Mouse (Mus musculus) liver, adult 10 weeks (tissue): ENCODE measurements around the gene Zfp382. TPM values are rescaled to one million over a fixed set of nuclear protein-coding genes. Genes with fewer than 3 reads are reported as not detected.

Source experiments
- polyA plus RNA-seq: library from polyadenylated mRNA; stranded (reverse); fragments of 350-450 nt; fragmentation: Illumina TruSeq; extraction: RNeasy Lipid Tissue Mini Kit (QIAGEN cat#74804); gene quantifications from one replicate; pipeline ENCODE4 v1.2.3, GENCODE M21; 2014; ENCODE audit warnings: low read depth, low replicate concordance

Gene Zfp382
- not detected for polyA plus RNA-seq

DNA sequence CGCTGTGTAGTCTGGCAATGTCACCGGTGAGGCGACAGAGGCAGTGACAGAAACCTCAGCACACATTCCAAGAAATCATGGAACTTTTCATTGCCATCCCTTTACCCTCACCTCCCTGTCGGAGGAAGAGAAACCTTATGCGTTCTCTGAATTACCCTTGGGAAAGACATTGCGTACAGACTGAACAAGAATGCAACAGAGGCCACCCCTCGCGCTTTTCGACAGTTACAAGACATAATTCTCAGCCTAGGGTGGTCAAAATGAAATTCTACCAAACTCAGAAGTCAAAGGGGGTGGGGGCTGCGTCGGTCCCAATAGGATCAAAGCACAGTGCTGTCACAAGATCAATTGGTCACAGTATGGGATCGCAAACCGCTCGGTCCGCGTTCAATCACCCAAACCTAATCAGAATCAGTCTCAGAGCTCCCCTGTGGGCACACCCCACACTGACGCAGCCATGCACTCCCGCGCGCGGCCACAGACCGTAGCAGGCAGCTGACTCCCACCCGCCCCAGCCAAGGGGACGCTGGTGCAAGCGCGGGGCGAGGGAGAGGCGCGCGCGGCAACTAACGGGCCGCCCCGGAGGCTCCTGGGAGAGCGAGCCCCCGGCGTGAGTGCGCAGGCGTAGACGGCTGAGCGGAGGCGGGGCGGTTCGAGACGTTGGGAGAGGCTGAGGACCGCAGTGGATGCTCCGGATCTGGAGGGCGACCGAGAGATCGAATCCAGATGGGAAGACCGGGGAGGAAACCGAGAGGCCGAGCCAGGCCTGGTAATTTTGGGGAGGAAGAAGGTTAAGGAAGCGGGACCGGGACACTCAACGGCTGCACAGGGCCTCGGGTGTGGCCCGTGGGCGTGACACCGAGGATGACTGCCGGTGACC is at the start of gene Zfp382:
Gene Zfp382 (plus strand): TSS at position 635 of the 880 bp plus-strand sequence.

DNA sequence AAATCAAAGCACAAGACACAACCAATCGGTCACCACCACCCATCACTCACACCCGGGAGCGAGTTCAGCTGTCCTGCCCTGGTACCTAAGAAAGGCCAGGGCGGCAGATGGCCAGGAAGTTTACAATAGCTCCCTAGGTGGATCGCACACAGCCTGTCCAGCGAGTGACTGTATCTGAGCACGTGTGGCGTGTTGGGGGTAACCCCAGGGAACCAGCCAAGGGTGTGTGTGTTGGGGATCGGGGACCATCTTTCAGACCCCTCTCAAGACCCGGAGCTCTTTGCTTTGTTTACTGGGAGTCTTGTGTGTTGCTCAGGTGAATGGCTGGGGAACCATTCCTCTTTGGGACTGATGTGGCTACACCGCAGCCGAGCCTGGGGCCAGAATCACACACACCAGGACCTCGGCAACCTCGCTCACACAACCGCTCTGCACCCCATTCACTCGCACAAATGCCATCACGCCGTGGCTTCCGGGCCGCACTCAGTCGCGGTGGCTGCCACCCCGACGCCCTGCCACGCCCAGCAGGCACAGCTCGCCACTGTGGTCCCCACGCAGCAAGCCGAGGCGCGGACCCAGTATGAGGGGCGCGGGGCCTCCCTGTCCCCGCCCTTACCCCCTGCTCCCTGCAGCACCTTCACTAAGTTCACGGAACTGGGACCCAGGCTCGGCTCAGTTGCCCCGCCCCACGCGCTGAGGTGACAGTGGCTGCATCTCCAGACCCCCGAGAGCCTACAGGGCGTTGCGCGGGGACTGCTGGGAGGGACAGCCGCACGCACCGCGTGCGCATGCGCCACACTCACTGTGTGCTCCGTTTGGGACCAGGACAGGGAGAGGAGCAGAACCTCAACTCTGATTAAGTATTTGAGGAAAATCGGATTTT is 49.4 kb upstream of the Zfp382 start, which contains the start of gene Zfp82:
Gene Zfp82 (minus strand): TSS at position 755 of the 883 bp plus-strand sequence.

DNA sequence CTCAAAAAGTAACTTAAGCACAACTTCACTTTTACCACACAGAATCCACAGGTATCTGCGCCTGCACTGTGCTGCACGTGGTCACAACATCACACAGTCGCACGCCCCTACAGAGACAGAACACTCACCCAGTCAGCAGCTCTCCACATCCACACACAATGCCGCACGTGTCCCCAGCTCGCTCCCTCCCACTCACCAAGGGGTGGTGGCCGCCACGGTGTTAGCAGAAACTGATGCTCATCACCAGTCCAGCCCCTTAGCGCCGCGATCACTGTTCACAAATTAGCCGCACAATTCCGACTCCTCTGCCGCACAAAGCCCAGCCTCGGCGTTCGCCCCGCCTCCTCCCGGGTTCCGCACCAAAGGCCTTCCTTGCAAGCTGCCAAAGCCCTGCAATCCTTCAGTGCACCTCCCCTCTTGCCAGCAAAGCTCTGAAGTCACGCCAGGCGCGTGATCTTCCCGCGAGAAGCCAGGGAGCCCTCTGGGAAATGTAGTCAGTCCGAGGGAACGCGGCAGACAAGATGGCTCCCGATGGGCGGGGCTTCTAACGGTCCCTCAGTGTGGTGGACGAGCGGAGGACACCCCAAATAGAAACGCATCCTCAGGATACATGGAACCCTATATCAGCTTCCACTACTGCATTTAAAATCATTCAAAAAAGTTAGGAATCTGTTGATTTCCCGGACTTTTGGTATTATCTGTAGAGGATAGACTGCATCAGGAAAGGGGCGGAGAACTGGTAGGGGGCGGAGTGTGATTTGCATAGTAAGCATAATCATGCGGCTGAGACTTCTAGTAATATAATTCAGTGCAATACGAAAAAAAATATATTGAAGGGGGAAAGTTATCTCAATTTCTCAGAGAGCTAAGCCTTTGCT is 31.4 kb upstream of the Zfp382 start, which contains the start of the genes Gm26920 and Zfp566:
Gene Gm26920 (minus strand): TSS at position 319 of the 878 bp plus-strand sequence.
Gene Zfp566 (minus strand): TSS at position 436 of the 878 bp plus-strand sequence.

DNA sequence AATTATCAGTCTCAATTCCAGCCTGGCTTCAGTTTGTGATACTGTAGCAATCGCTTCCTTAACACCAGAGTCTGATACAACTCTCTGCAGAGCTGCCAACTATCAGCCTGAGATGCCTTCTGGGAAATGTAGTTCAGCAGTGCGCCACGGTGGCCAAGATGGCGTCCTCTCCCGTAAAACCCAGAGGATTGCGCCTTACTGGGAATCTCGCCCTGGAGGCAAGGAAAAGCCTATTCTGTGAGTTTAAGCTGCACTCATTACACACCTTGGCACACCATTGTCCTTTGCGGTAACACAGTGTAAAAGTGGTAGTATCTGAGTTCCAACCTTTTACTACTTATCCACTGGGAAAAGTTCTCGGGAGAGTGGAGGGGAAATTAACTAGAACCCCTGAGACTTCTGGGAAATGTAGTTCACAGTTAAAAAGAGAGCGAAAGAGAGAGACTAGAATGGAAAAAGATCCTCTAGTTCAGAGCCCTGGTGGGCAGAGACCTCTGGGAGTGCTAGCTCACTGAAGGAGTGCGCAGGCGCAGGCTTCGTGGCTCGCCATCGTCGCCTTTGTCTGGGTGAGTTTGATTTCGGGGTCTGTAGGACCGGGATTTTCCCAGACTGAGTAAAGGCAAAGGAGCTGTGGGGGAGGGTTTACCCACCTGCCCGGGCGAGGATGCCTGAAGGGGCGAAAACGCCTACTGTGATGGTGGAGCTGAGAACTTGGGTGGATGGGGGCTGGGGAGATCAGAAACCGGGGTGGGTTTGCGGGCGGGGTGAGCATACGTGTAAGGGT is 26.9 kb upstream of the Zfp382 start, which contains the start of gene Zfp260:
Gene Zfp260 (plus strand): TSS at position 132 of the 784 bp plus-strand sequence.

DNA sequence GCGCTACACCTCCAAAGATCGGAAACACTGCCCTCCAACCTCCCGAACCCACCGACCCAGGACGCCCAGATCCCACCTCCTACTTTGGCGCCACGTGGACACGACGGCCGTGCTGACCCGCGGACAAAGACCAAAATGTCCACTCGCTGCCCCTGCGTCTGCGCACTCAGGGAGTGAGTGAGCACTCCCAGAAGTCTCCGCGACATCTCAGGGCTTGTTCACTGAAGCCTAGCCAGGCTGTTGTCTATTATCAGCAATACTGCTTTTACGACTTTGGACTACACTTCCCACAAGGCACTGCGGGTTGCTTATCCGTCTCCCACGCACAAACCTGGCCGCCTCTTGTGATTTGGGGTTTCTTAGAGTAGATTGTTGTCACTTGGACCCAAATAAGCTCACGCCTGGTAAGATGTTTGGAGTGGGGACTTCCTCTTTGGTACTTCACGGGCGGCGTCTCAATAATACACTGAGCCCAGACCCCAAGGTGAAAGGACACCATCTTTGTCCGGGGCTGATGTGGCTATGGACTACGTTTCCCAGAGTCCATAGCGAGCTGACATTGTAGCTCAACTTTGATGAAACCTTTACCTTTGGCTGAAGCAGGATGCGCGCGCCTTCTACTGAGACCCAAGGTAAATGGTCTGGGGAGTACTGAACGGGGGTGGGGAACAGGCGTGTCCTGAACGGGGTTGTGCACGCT is 48.0 kb downstream of the Zfp382 start, which contains the start of gene Zfp146:
Gene Zfp146 (minus strand): TSS at position 168 of the 700 bp plus-strand sequence.

DNA sequence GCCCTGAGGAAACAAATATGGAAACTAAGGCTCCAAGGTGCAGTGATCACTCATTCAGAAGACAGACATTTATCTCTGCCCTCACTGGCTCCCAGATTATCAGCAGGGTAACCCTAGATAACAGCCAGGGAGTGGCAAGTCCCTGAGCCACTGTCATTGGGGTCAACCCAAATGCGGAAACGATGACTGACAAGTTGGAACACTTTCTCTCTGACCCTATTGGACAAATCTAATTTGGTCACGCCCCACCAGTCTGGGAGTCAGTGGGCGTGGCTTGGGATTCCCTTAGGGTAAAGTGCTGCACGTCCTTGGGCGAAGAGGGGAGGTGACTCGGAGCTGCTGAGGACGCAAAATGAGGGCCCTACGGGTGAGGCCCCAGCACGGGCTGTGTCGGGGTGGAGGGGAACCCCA is 62.1 kb downstream of the Zfp382 start, which contains the start of gene Cox7a1:
Gene Cox7a1 (plus strand): TSS at position 266 of the 411 bp plus-strand sequence.

Other genes starting within 250 kb of the Zfp382 start
- 2.3 TPM for gene Zfp27, start 215.4 kb upstream of the Zfp382 start, polyA plus RNA-seq
- gene Zfp383, start 213.7 kb upstream of the Zfp382 start, polyA plus RNA-seq, result 5.3 TPM
- gene Zfp74, start 167.9 kb upstream of the Zfp382 start, polyA plus RNA-seq, result 3.9 TPM
- gene Zfp568, start 138.0 kb upstream of the Zfp382 start, polyA plus RNA-seq, result 4.3 TPM
- gene Zfp14, start 70.6 kb upstream of the Zfp382 start, polyA plus RNA-seq, result 1.3 TPM
- not detected for gene Zfp82, start 49.0 kb upstream of the Zfp382 start, polyA plus RNA-seq
- not detected for gene Gm26920, start 31.5 kb upstream of the Zfp382 start, polyA plus RNA-seq
- gene Zfp566, start 31.4 kb upstream of the Zfp382 start, polyA plus RNA-seq, result 0.61 TPM
- gene Zfp260, start 27.2 kb upstream of the Zfp382 start, polyA plus RNA-seq, result 42.8 TPM
- gene Zfp146, start 47.8 kb downstream of the Zfp382 start, polyA plus RNA-seq, result 14.9 TPM
- not detected for gene Cox7a1, start 62.2 kb downstream of the Zfp382 start, polyA plus RNA-seq
- gene Capns1, start 76.9 kb downstream of the Zfp382 start, polyA plus RNA-seq, result 38.4 TPM
- 3.8 TPM for gene Polr2i, start 110.0 kb downstream of the Zfp382 start, polyA plus RNA-seq
- gene Tbcb, start 110.3 kb downstream of the Zfp382 start, polyA plus RNA-seq, result 5.2 TPM
- gene Ovol3, start 113.8 kb downstream of the Zfp382 start, polyA plus RNA-seq, result not detected
- not detected for gene Thap8, start 158.2 kb downstream of the Zfp382 start, polyA plus RNA-seq
- 0.42 TPM for gene Wdr62, start 158.5 kb downstream of the Zfp382 start, polyA plus RNA-seq
- gene Clip3, start 169.8 kb downstream of the Zfp382 start, polyA plus RNA-seq, result 0.19 TPM
- 1.9 TPM for gene Alkbh6, start 186.8 kb downstream of the Zfp382 start, polyA plus RNA-seq
- gene Syne4, start 192.9 kb downstream of the Zfp382 start, polyA plus RNA-seq, result not detected
- gene E130208F15Rik, start 199.8 kb downstream of the Zfp382 start, polyA plus RNA-seq, result 0.50 TPM
- 2.9 TPM for gene Sdhaf1, start 202.0 kb downstream of the Zfp382 start, polyA plus RNA-seq
- gene Lrfn3, start 240.8 kb downstream of the Zfp382 start, polyA plus RNA-seq, result 0.85 TPM